Comparison of ENCODE assay signal across 15 mouse cellular contexts in genomic region chr11:78999118-78999517, GRCm38 (mm10).
"Had no signal": no experiment of that assay in that cellular context is flagged by ENCODE, and none has a peak within 500 bp of the region (broad histone marks: within the 10 kb centered on the region; RNA-seq: fewer than 3 reads in every experiment).

No protein-coding gene starts in this region.

- H3K36me3 ChIP-seq: kidney, embryonic 15.5 days; limb, embryonic 13.5 days; midbrain, embryonic 10.5 days; midbrain, embryonic 15.5 days; neural tube, embryonic 12.5 days had no signal

- H3K9ac ChIP-seq: kidney, embryonic 15.5 days; limb, embryonic 13.5 days; liver, embryonic 14.5 days; midbrain, embryonic 15.5 days; neural tube, embryonic 12.5 days had no signal

- ATAC-seq: hindbrain, postnatal 0 days; lung, postnatal 0 days; midbrain, embryonic 15.5 days had no signal

- H3K27ac ChIP-seq: hindbrain, postnatal 0 days; kidney, embryonic 15.5 days; limb, embryonic 13.5 days; liver, embryonic 14.5 days; midbrain, embryonic 10.5 days; midbrain, embryonic 15.5 days; neural tube, embryonic 12.5 days had no signal

- H3K27me3 ChIP-seq: kidney, embryonic 15.5 days; limb, embryonic 13.5 days; midbrain, embryonic 15.5 days; neural tube, embryonic 12.5 days had no signal

- H3K4me3 ChIP-seq: kidney, embryonic 15.5 days; limb, embryonic 13.5 days; midbrain, embryonic 10.5 days; midbrain, embryonic 15.5 days; neural tube, embryonic 12.5 days had no signal

- DNase-seq: kidney, adult 18-20 months; kidney, postnatal 36 days; layer of hippocampus, adult 9-11 months; left cerebral cortex, postnatal 4 days; lung, adult 2 months; lung, postnatal 36 days; right cerebral cortex, postnatal 4 days had no signal

- H3K9me3 ChIP-seq: midbrain, embryonic 15.5 days had no signal

- H3K4me1 ChIP-seq: midbrain, embryonic 15.5 days; neural tube, embryonic 12.5 days had no signal

- H3K4me2 ChIP-seq: kidney, embryonic 15.5 days; limb, embryonic 13.5 days; midbrain, embryonic 15.5 days; neural tube, embryonic 12.5 days had no signal
